Mouse (Mus musculus) MEL (cell line): ENCODE results near the gene Pdzd2. TPM values are rescaled to one million over a fixed set of nuclear protein-coding genes. Genes with fewer than 3 reads are reported as not detected.

Experiments
- DNase-seq: peaks from one replicate; pipeline ENCODE4 v3.0.0; 2011; ENCODE audit warnings: low read depth, low spot score
- H3K27ac ChIP-seq: 2 replicates; pipeline ENCODE4 v1.5.1; 2012; ENCODE audit warnings: low read depth, mild to moderate bottlenecking, control low read depth, low read length, moderate library complexity; ENCODE audit not compliant: control insufficient read depth
- H3K27me3 ChIP-seq, 2 experiments: fragments of 150-350 bp in 1 of 2; sonication (generic) in 1 of 2; 2 replicates each; pipeline ENCODE4 v1.6.1; 2012; ENCODE audit warnings: low read length in 2 of 2, mild to moderate bottlenecking in 2 of 2, improper control_type of control experiment in 1 of 2, moderate library complexity in 1 of 2; ENCODE audit not compliant: insufficient read depth in 2 of 2, control insufficient read depth in 1 of 2
- H3K36me3 ChIP-seq, 2 experiments: 2 replicates each; pipeline ENCODE4 v1.6.1; 2012 to 2014; ENCODE audit warnings: low read length in 2 of 2, improper control_type of control experiment in 1 of 2, inconsistent platforms in 1 of 2, mild to moderate bottlenecking in 1 of 2; ENCODE audit not compliant: insufficient read depth in 2 of 2, control insufficient read depth in 1 of 2
- H3K4me1 ChIP-seq, 2 experiments: fragments of 150-350 bp in 1 of 2; sonication (generic) in 1 of 2; 2 replicates each; pipeline ENCODE4 v1.6.1; 2012; ENCODE audit warnings: low read length in 2 of 2, improper control_type of control experiment in 1 of 2, mild to moderate bottlenecking in 1 of 2; ENCODE audit not compliant: insufficient read depth in 2 of 2, control insufficient read depth in 1 of 2
- H3K4me3 ChIP-seq, 2 experiments: fragments of 150-350 bp in 1 of 2; sonication (generic) in 1 of 2; 2 replicates each; pipeline ENCODE4 v1.5.1; 2012; ENCODE audit warnings: low read depth in 2 of 2, low read length in 2 of 2, mild to moderate bottlenecking in 2 of 2, moderate library complexity in 2 of 2, control low read depth in 1 of 2, improper control_type of control experiment in 1 of 2; ENCODE audit not compliant: control insufficient read depth in 1 of 2, insufficient read depth in 1 of 2
- H3K79me2 ChIP-seq: 2 replicates; pipeline ENCODE4 v1.6.1; 2012; ENCODE audit warnings: mild to moderate bottlenecking, low read length, moderate library complexity; ENCODE audit not compliant: control insufficient read depth, poor library complexity, insufficient read depth
- H3K9ac ChIP-seq: 2 replicates; pipeline ENCODE4 v1.6.1; 2012; ENCODE audit warnings: low read depth, mild to moderate bottlenecking, control low read depth, low read length, moderate library complexity; ENCODE audit not compliant: control insufficient read depth, poor library complexity, severe bottlenecking
- H3K9me3 ChIP-seq: fragments of 150-350 bp; sonication (generic); replicated peaks from 2 replicates; pipeline ENCODE4 v1.6.1; 2012; ENCODE audit warnings: mild to moderate bottlenecking, low read length, improper control_type of control experiment, moderate library complexity; ENCODE audit not compliant: insufficient read depth
- CHD2 ChIP-seq: IDR thresholded peaks from 2 replicates; pipeline ENCODE4 v1.6.1; 2011; ENCODE audit warnings: low read length, improper control_type of control experiment
- CTCF ChIP-seq, 3 experiments: IDR thresholded peaks in 2 of 3; conservative IDR thresholded peaks in 1 of 3; 2 replicates each; pipeline ENCODE4 v1.5.1; 2011 to 2012; ENCODE audit warnings: low read length in 3 of 3, low read depth in 2 of 3, mild to moderate bottlenecking in 2 of 3, improper control_type of control experiment in 1 of 3, inconsistent platforms in 1 of 3, mixed read lengths in 1 of 3, moderate library complexity in 1 of 3; ENCODE audit not compliant: control insufficient read depth in 1 of 3, insufficient read depth in 1 of 3, poor library complexity in 1 of 3, severe bottlenecking in 1 of 3
- E2F4 ChIP-seq: IDR thresholded peaks from 2 replicates; pipeline ENCODE4 v1.6.1; 2011; ENCODE audit warnings: low read depth, low read length, improper control_type of control experiment, borderline replicate concordance
- ELF1 ChIP-seq: IDR thresholded peaks from 2 replicates; pipeline ENCODE4 v1.6.1; 2014; ENCODE audit warnings: low read depth, mild to moderate bottlenecking, inconsistent platforms, low read length, improper control_type of control experiment, moderate library complexity
- ETS1 ChIP-seq: IDR thresholded peaks from 2 replicates; pipeline ENCODE4 v1.6.1; 2012; ENCODE audit warnings: low read depth, mild to moderate bottlenecking, inconsistent platforms, low read length, improper control_type of control experiment, moderate library complexity
- GABPA ChIP-seq: IDR thresholded peaks from 2 replicates; pipeline ENCODE4 v1.6.1; 2012; ENCODE audit warnings: low read depth, mild to moderate bottlenecking, inconsistent platforms, low read length, improper control_type of control experiment, moderate library complexity
- GATA1 ChIP-seq: IDR thresholded peaks from 2 replicates; pipeline ENCODE4 v1.6.1; 2011; ENCODE audit warnings: low read depth, low read length, improper control_type of control experiment
- KAT2A ChIP-seq: conservative IDR thresholded peaks from 2 replicates; pipeline ENCODE4 v1.6.1; 2012; ENCODE audit warnings: low read depth, low read length, improper control_type of control experiment, inconsistent platforms
- MAFK ChIP-seq: IDR thresholded peaks from 2 replicates; pipeline ENCODE4 v1.6.1; 2011; ENCODE audit warnings: low read depth, mild to moderate bottlenecking, low read length, improper control_type of control experiment, borderline replicate concordance
- MAZ ChIP-seq: IDR thresholded peaks from 2 replicates; pipeline ENCODE4 v1.6.1; 2012; ENCODE audit warnings: low read depth, mild to moderate bottlenecking, inconsistent platforms, low read length, improper control_type of control experiment
- MEF2A ChIP-seq: IDR thresholded peaks from 2 replicates; pipeline ENCODE4 v1.6.1; 2014; ENCODE audit warnings: low read depth, mild to moderate bottlenecking, inconsistent platforms, low read length, improper control_type of control experiment; ENCODE audit not compliant: poor library complexity, insufficient replicate concordance, severe bottlenecking; ENCODE audit errors: extremely low read depth
- MXI1 ChIP-seq: IDR thresholded peaks from 2 replicates; pipeline ENCODE4 v1.6.1; 2011; ENCODE audit warnings: mild to moderate bottlenecking, low read depth, low read length, improper control_type of control experiment
- MYC ChIP-seq: IDR thresholded peaks from 2 replicates; pipeline ENCODE4 v1.6.1; 2011; ENCODE audit warnings: low read depth, mild to moderate bottlenecking, low read length, improper control_type of control experiment, moderate library complexity
- NRF1 ChIP-seq: IDR thresholded peaks from 2 replicates; pipeline ENCODE4 v1.6.1; 2014; ENCODE audit warnings: low read depth, mild to moderate bottlenecking, inconsistent platforms, low read length, improper control_type of control experiment, moderate library complexity; ENCODE audit not compliant: poor library complexity, insufficient read depth, severe bottlenecking
- POLR2A ChIP-seq, 2 experiments: IDR thresholded peaks; 2 replicates each; pipeline ENCODE4 v1.6.1; 2011 to 2012; ENCODE audit warnings: low read length in 2 of 2, mild to moderate bottlenecking in 2 of 2, control low read depth in 1 of 2, improper control_type of control experiment in 1 of 2, low read depth in 1 of 2, moderate library complexity in 1 of 2; ENCODE audit not compliant: control insufficient read depth in 1 of 2, insufficient read depth in 1 of 2, poor library complexity in 1 of 2
- POLR2AphosphoS2 ChIP-seq: IDR thresholded peaks from 2 replicates; pipeline ENCODE4 v1.6.1; 2011; ENCODE audit warnings: low read length, improper control_type of control experiment
- POLR2AphosphoS5 ChIP-seq: IDR thresholded peaks from 2 replicates; pipeline ENCODE4 v1.6.1; 2012; ENCODE audit warnings: low read depth, borderline replicate concordance, mild to moderate bottlenecking, inconsistent platforms, low read length, moderate library complexity, mixed read lengths
- RCOR1 ChIP-seq: IDR thresholded peaks from 2 replicates; pipeline ENCODE4 v1.6.1; 2012; ENCODE audit warnings: low read depth, mild to moderate bottlenecking, inconsistent platforms, low read length, improper control_type of control experiment
- SMC3 ChIP-seq: IDR thresholded peaks from 2 replicates; pipeline ENCODE4 v1.6.1; 2011; ENCODE audit warnings: low read depth, low read length, improper control_type of control experiment
- TAL1 ChIP-seq: IDR thresholded peaks from 2 replicates; pipeline ENCODE4 v1.6.1; 2012; ENCODE audit warnings: mild to moderate bottlenecking, inconsistent platforms, low read length, moderate library complexity, mixed read lengths
- TCF12 ChIP-seq: IDR thresholded peaks from 2 replicates; pipeline ENCODE4 v1.6.1; 2014; ENCODE audit warnings: low read depth, mild to moderate bottlenecking, inconsistent platforms, low read length, improper control_type of control experiment, moderate library complexity
- ZKSCAN1 ChIP-seq: IDR thresholded peaks from 2 replicates; pipeline ENCODE4 v1.6.1; 2012; ENCODE audit warnings: low read depth, mild to moderate bottlenecking, inconsistent platforms, low read length, improper control_type of control experiment, moderate library complexity
- ZMIZ1 ChIP-seq: IDR thresholded peaks from 2 replicates; pipeline ENCODE4 v1.6.1; 2012; ENCODE audit warnings: low read depth, mild to moderate bottlenecking, inconsistent platforms, low read length, improper control_type of control experiment, moderate library complexity
- polyA plus RNA-seq, 2 experiments: library from polyadenylated mRNA; stranded (reverse) in 1 of 2; unstranded in 1 of 2; fragments of >175 nt in 1 of 2; fragments of >200 nt in 1 of 2; gene quantifications; 2 replicates each; pipeline versions ENCODE4 v1.2.1 to v1.2.4; 2012; ENCODE audit warnings: low replicate concordance in 2 of 2, low read depth in 1 of 2; ENCODE audit not compliant: insufficient read length in 2 of 2, insufficient read depth in 1 of 2, missing spikeins in 1 of 2
- total RNA-seq: library from RNA; depleted of rRNA; stranded (reverse); fragments of 300-350 nt; gene quantifications from 2 replicates; pipeline ENCODE4 v1.2.3, GENCODE M21; 2012

The Pdzd2 gene
- total and polyA plus RNA-seq, 3 experiments: 0.15 to 0.33 TPM; not detected in 1

DNA sequence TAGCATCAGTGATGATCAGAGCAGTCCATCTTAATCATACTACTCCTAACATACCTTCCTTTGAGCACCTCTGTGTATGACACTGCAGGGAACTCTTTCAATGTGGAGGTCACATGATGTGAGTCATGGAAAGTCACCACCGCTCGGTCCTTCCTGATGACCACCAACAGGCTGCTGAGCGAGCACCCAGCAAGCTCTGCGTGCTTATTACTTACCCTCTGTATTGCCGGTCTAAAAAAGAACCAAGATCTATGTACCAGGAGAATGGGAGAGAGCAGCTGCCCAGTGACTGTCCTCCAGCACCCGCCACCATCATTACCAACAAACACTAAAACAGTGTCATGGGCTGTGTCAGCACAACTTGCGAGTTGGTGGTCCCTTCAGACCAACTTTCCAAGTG, 84.4 kb downstream of the Pdzd2 start:
- no peaks in the 10 kb centered on the region for H3K9me3 ChIP-seq
- H3K4me3 ChIP-seq: no peak overlapping the region
- no peaks in the 10 kb centered on the region for H3K79me2 ChIP-seq
- H3K27ac ChIP-seq: no peak overlapping the region
- H3K9ac ChIP-seq: no peak overlapping the region
- no peaks in the 10 kb centered on the region for H3K4me1 ChIP-seq
- H3K27me3 ChIP-seq: no peaks in the 10 kb centered on the region; a peak in 1 of 4 replicates
- DNase-seq: no peak
- no peak for TF ChIP-seq ETS1
- no peak for TF ChIP-seq MAZ
- no peak for TF ChIP-seq ELF1
- no peak for TF ChIP-seq POLR2AphosphoS2
- no peak for TF ChIP-seq GABPA
- TF ChIP-seq SMC3: no peak
- no peak for TF ChIP-seq TAL1
- TF ChIP-seq POLR2A (IDR thresholded peaks at IDR 0.05; ENCODE audit: control insufficient read depth in 1 of 2, insufficient read depth in 1 of 2, low read depth in 1 of 2, low read length in 2 of 2, poor library complexity in 1 of 2): no peak
- TF ChIP-seq MXI1: no peak
- H3K36me3 ChIP-seq: no peaks in the 10 kb centered on the region

DNA sequence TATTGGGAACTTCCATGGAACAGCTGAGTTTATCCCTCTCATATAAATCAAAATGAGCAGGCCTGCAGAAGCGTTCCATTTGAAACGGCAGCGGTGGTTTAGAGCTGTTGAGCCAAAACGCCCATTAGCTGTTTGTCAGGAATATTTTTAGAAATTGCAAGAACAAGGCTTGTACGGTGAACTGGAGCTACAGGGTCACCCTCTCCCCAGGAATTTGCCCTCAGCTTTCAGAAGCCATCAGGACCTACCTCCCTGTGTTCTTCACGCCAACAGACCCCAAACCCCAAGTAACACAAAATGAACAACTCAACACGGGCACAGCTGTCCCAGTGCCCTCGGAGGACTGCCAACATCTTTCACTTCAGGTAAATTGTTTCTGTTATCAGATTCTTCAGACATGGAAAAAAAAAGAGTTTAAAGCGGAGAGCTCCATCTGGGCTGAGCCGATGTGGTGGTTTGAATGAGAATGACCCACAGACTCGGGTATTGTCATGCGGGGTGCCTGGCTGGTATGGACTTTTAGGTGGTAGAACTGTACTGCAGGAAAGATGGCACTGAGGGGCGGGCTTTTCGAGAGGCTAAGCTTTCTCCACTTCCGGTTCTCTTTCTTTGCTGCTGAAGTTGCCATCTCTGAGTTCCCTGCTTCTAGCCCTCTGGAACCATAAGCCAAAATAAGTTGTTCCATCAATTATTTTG, 87.2 kb downstream of the Pdzd2 start:
- H3K79me2 ChIP-seq: no peaks in the 10 kb centered on the region
- H3K9ac ChIP-seq: no peak overlapping the region
- no peaks in the 10 kb centered on the region for H3K36me3 ChIP-seq
- no peaks in the 10 kb centered on the region for H3K9me3 ChIP-seq
- no peaks in the 10 kb centered on the region for H3K27me3 ChIP-seq
- H3K4me3 ChIP-seq: no peak overlapping the region
- no peak for DNase-seq
- no peak overlapping the region for H3K27ac ChIP-seq
- no peaks in the 10 kb centered on the region for H3K4me1 ChIP-seq
- no peak for TF ChIP-seq GATA1
- no peak for TF ChIP-seq ZKSCAN1
- no peak for TF ChIP-seq ELF1
- no peak for TF ChIP-seq MEF2A
- TF ChIP-seq KAT2A: no peak
- TF ChIP-seq MAZ: no peak
- no peak for TF ChIP-seq GABPA
- no peak for TF ChIP-seq MAFK
- TF ChIP-seq E2F4: no peak
- no peak for TF ChIP-seq NRF1
- TF ChIP-seq RCOR1: no peak
- no peak for TF ChIP-seq CHD2
- no peak for TF ChIP-seq MYC
- TF ChIP-seq CTCF (IDR thresholded peaks at IDR 0.05 in 2 of 3, conservative IDR thresholded peaks at IDR 0.05 in 1 of 3; ENCODE audit: control insufficient read depth in 1 of 3, insufficient read depth in 1 of 3, low read depth in 2 of 3, low read length in 3 of 3, poor library complexity in 1 of 3, severe bottlenecking in 1 of 3): no peak
- TF ChIP-seq POLR2AphosphoS5: no peak
- no peak for TF ChIP-seq POLR2A (IDR thresholded peaks at IDR 0.05; ENCODE audit: control insufficient read depth in 1 of 2, insufficient read depth in 1 of 2, low read depth in 1 of 2, low read length in 2 of 2, poor library complexity in 1 of 2)
- TF ChIP-seq ZMIZ1: no peak
- no peak for TF ChIP-seq TCF12
- no peak for TF ChIP-seq ETS1
